Mouse (Mus musculus) heart, postnatal 0 days (tissue): ENCODE measurements at regions not wholly inside any gene's neighbourhood (a gene's known extent, or its start where the extent isn't known, plus 50 kb on each side); places are given as distances from the start of the nearest gene placed in this dataset.

Experiments
- ATAC-seq: fragments of 200-750 bp; cut with Nextera tagmentation; 2 replicates; pipeline ENCODE4 v1.8.0; 2017; ENCODE audit warnings: low read depth, moderate number of reproducible peaks, moderate library complexity; ENCODE audit not compliant: insufficient read depth
- DNase-seq: peaks from one replicate; pipeline ENCODE4 v3.0.0-alpha.2; 2016; ENCODE audit warnings: low spot score
- H3K27ac ChIP-seq: fragments of 300-500 bp; sonication (generic); 2 replicates; pipeline ENCODE4 v1.5.1; 2014; ENCODE audit warnings: low read depth, mild to moderate bottlenecking
- H3K27me3 ChIP-seq: fragments of 300-500 bp; sonication (generic); 2 replicates; pipeline ENCODE4 v1.6.1; 2014; ENCODE audit warnings: low read length, mixed read lengths; ENCODE audit not compliant: control insufficient read depth, insufficient read depth
- H3K36me3 ChIP-seq: fragments of 300-500 bp; sonication (generic); replicated peaks from 2 replicates; pipeline ENCODE4 v1.6.1; 2014; ENCODE audit warnings: low read length, mixed read lengths; ENCODE audit not compliant: control insufficient read depth, insufficient read depth
- H3K4me1 ChIP-seq: fragments of 300-500 bp; sonication (generic); 2 replicates; pipeline ENCODE4 v1.6.1; 2014; ENCODE audit warnings: antibody characterized with exemption; ENCODE audit not compliant: control insufficient read depth, insufficient read depth
- H3K4me2 ChIP-seq: fragments of 300-500 bp; sonication (generic); 2 replicates; pipeline ENCODE4 v1.6.1; 2014; ENCODE audit warnings: low read depth, mild to moderate bottlenecking, low read length, moderate library complexity
- H3K4me3 ChIP-seq: fragments of 300-500 bp; sonication (generic); 2 replicates; pipeline ENCODE4 v1.5.1; 2014; ENCODE audit warnings: low read depth, low read length
- H3K9ac ChIP-seq: fragments of 300-500 bp; sonication (generic); replicated peaks from 2 replicates; pipeline ENCODE4 v1.6.1; 2014; ENCODE audit warnings: low read depth, low read length, mixed read lengths
- H3K9me3 ChIP-seq: fragments of 300-500 bp; sonication (generic); replicated peaks from 2 replicates; pipeline ENCODE4 v1.6.1; 2016; ENCODE audit warnings: low read length; ENCODE audit not compliant: control insufficient read depth
- CTCF ChIP-seq: IDR thresholded peaks from 2 replicates; pipeline ENCODE4 v1.5.1; 2016; ENCODE audit warnings: antibody characterized with exemption, control low read depth, low read depth
- EP300 ChIP-seq: IDR thresholded peaks from 2 replicates; pipeline ENCODE4 v1.6.1; 2016; ENCODE audit warnings: antibody characterized with exemption, low read depth
- WGBS: fragments of 180-500 bp; shearing (Covaris S2); extraction: QIAGEN DNeasy Blood & Tissue Kit; methylation state at CpG from one replicate; pipeline ENCODE4 v1.1.7; 2014; 5-methylcytosine and 5-hydroxymethylcytosine counted together

GRCm38 (mm10) chr4:53227071-53227470, 67.4 kb upstream of the Abca1 start:
- DNase-seq (no peak), ATAC-seq (no peak)
- Histone ChIP-seq H3K4me2 (no peak overlapping the region), H3K4me1 (peaks cover 9% of the 10 kb centered on the region; the same call in 1 of the 2 replicates), H3K4me3 (no peak overlapping the region), H3K9me3 (no peaks in the 10 kb centered on the region), H3K27ac (no peak overlapping the region), H3K9ac (no peak overlapping the region), H3K27me3 (no peaks in the 10 kb centered on the region), H3K36me3 (no peaks in the 10 kb centered on the region)
- WGBS, result 85% methylated on average over 1 of the region's 1 CpGs
- TF ChIP-seq EP300, result no peak
- no peak for TF ChIP-seq CTCF

- H3K9me3 ChIP-seq, result no peaks in the 10 kb centered on the region
- H3K27me3 ChIP-seq, result no peaks in the 10 kb centered on the region
- H3K4me1 ChIP-seq, result 0 out of 2 replicates have a peak, but pooled peaks cover 3% of the 10 kb centered on the region
- no peak for ATAC-seq
- no peak overlapping the region for H3K4me3 ChIP-seq
- H3K27ac ChIP-seq, result no peak overlapping the region
- DNase-seq, result no peak
- no peaks in the 10 kb centered on the region for H3K36me3 ChIP-seq
- no peak for TF ChIP-seq EP300
- TF ChIP-seq CTCF, result no peak
- H3K9ac ChIP-seq, result no peak overlapping the region
- no peak overlapping the region for H3K4me2 ChIP-seq
- 79% methylated on average over 3 of the region's 3 CpGs for WGBS
Observed at GRCm38 (mm10) chr4:53226376-53226775, 66.7 kb upstream of the Abca1 start.

DNA sequence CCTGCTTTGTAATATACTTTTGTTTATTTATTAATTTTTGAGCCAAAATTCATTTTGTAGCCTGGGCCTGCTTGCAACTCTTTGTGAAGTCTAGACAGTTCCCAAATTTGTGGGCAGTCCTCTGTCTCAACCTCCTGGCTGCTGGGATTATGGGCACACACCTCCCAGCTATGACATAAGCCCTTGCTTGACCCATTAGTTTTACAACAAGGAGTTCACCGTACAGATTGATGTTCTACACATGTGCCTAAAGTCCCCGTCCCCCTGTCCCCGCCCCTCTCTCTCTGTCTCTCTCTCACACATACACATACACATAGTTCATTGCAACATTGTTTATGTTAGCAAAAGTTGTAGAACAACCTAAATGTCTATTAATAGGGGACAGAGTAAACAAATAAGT, 63.7 kb upstream of the Abca1 start:
- Histone ChIP-seq H3K4me2 (no peak overlapping the region), H3K36me3 (no peaks in the 10 kb centered on the region), H3K4me3 (no peak overlapping the region), H3K4me1 (peaks cover 17% of the 10 kb centered on the region), H3K27me3 (no peaks in the 10 kb centered on the region), H3K27ac (no peak overlapping the region), H3K9me3 (no peaks in the 10 kb centered on the region), H3K9ac (no peak overlapping the region)
- DNase-seq, result no peak
- no peak for TF ChIP-seq CTCF
- TF ChIP-seq EP300, result no peak
- 81% methylated on average over 3 of the region's 3 CpGs for WGBS
- ATAC-seq, result no peak

GRCm38 (mm10) chr4:53220809-53221208, 61.1 kb upstream of the Abca1 start:
- Histone ChIP-seq H3K27ac (no peak overlapping the region), H3K4me1 (peaks cover 17% of the 10 kb centered on the region), H3K4me3 (no peak overlapping the region), H3K4me2 (no peak overlapping the region), H3K27me3 (no peaks in the 10 kb centered on the region), H3K9ac (no peak overlapping the region), H3K9me3 (no peaks in the 10 kb centered on the region), H3K36me3 (no peaks in the 10 kb centered on the region)
- ATAC-seq (no peak), DNase-seq (no peak)
- TF ChIP-seq CTCF, result no peak
- WGBS, result 83% methylated on average over 4 of the region's 4 CpGs

- no peak overlapping the region for H3K4me3 ChIP-seq
- DNase-seq (peak; percentile 75), ATAC-seq (peak; percentile 63)
- H3K4me2 ChIP-seq, result no peak overlapping the region
- H3K36me3 ChIP-seq, result no peaks in the 10 kb centered on the region
- no peaks in the 10 kb centered on the region for H3K9me3 ChIP-seq
- peak overlapping the region; percentile 89 for H3K27ac ChIP-seq
- no peaks in the 10 kb centered on the region for H3K27me3 ChIP-seq
- no peak overlapping the region for H3K9ac ChIP-seq
- TF ChIP-seq EP300 (no peak; the same call in 1 of the 2 replicates), CTCF (no peak)
- H3K4me1 ChIP-seq, result peaks cover 17% of the 10 kb centered on the region
- WGBS, result 26% methylated on average over 3 of the region's 3 CpGs
Observed at GRCm38 (mm10) chr4:53219351-53219750, 59.7 kb upstream of the Abca1 start.

- 14% methylated on average over 7 of the region's 7 CpGs for WGBS
- Histone ChIP-seq H3K27ac (peak overlapping the region; percentile 89), H3K9ac (no peak overlapping the region), H3K4me1 (peaks cover 17% of the 10 kb centered on the region), H3K9me3 (no peaks in the 10 kb centered on the region), H3K36me3 (no peaks in the 10 kb centered on the region), H3K4me3 (no peak overlapping the region), H3K27me3 (no peaks in the 10 kb centered on the region), H3K4me2 (0 out of 2 replicates have a peak overlapping the region, but pooled peaks have one; percentile 2)
- DNase-seq (peak; percentile 58), ATAC-seq (peak; percentile 43)
- no peak for TF ChIP-seq CTCF
- TF ChIP-seq EP300, result no peak
Observed at GRCm38 (mm10) chr4:53218752-53219151, 59.1 kb upstream of the Abca1 start.
